Mouse (Mus musculus) midbrain, embryonic 16.5 days (tissue): ENCODE results near the gene Nat8l. TPM values are rescaled to one million over a fixed set of nuclear protein-coding genes. Genes with fewer than 3 reads are reported as not detected.

Experiments used
- ATAC-seq: fragments of 200-750 bp; cut with Nextera tagmentation; 2 replicates; pipeline ENCODE4 v1.8.0; 2017; ENCODE audit warnings: moderate TSS enrichment
- H3K27ac ChIP-seq: fragments of 300-500 bp; sonication (generic); 2 replicates; pipeline ENCODE4 v1.5.1; 2014; ENCODE audit warnings: mild to moderate bottlenecking, low read length, mixed read lengths
- H3K27me3 ChIP-seq: fragments of 300-500 bp; sonication (generic); 2 replicates; pipeline ENCODE4 v1.6.1; 2014; ENCODE audit warnings: low read depth, low read length, mixed read lengths; ENCODE audit not compliant: control insufficient read depth, insufficient read depth
- H3K36me3 ChIP-seq: fragments of 300-500 bp; sonication (generic); 2 replicates; pipeline ENCODE4 v1.6.1; 2014; ENCODE audit warnings: mild to moderate bottlenecking, low read length, moderate library complexity, mixed read lengths; ENCODE audit not compliant: control insufficient read depth, insufficient read depth
- H3K4me1 ChIP-seq: fragments of 300-500 bp; sonication (generic); 2 replicates; pipeline ENCODE4 v1.6.1; 2014; ENCODE audit warnings: mild to moderate bottlenecking, low read length, mixed read lengths; ENCODE audit not compliant: control insufficient read depth, insufficient read depth
- H3K4me2 ChIP-seq: fragments of 300-500 bp; sonication (generic); 2 replicates; pipeline ENCODE4 v1.6.1; 2014; ENCODE audit warnings: mild to moderate bottlenecking, low read length, mixed read lengths
- H3K4me3 ChIP-seq: fragments of 300-500 bp; sonication (generic); 2 replicates; pipeline ENCODE4 v1.5.1; 2014; ENCODE audit warnings: low read depth, mild to moderate bottlenecking, low read length, moderate library complexity, mixed read lengths
- H3K9ac ChIP-seq: fragments of 300-500 bp; sonication (generic); 2 replicates; pipeline ENCODE4 v1.6.1; 2014; ENCODE audit warnings: low read depth, low read length, mixed read lengths
- H3K9me3 ChIP-seq: fragments of 300-500 bp; sonication (generic); replicated peaks from 2 replicates; pipeline ENCODE4 v1.6.1; 2014; ENCODE audit warnings: mild to moderate bottlenecking, low read length, mixed read lengths; ENCODE audit not compliant: control insufficient read depth, poor library complexity, severe bottlenecking
- WGBS: fragments of 180-500 bp; shearing (Covaris S2); extraction: QIAGEN DNeasy Blood & Tissue Kit; methylation state at CpG from one replicate; pipeline ENCODE4 v1.1.7; 2014; 5-methylcytosine and 5-hydroxymethylcytosine counted together
- polyA plus RNA-seq: library from polyadenylated mRNA; unstranded; fragments of >200 nt; fragmentation: Nextera tagmentation; extraction: Ambion mirVana; gene quantifications from 2 replicates; pipeline ENCODE4 v1.2.1, GENCODE M21; 2015

Gene Nat8l
- polyA plus RNA-seq, 1 experiment from 2014 or later = 4.6 TPM

DNA sequence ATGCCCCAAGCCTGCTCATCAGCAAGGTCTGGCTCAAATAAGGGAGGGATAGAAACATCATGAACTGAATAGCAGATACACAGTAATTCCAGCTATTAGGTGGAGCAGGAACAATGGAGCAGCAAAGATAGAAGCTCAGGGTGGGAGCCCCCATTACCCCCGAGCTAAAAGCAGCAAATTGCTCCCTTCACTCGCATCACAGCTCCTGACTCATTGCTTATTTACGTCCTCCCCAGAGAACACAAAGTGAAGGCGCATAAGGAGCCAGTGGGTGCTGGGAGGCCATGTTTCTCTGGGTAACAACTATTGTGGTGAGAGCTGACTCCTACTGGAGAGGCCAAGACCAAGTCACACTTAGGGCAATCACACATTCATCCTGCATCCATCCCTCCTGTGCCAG lies 34.3 kb downstream of the Nat8l start:
- WGBS = 58% methylated on average over 4 of the region's 4 CpGs
- Histone ChIP-seq H3K9ac (no peak overlapping the region), H3K4me1 (no peaks in the 10 kb centered on the region), H3K4me2 (no peak overlapping the region), H3K9me3 (no peaks in the 10 kb centered on the region), H3K27ac (no peak overlapping the region), H3K4me3 (no peak overlapping the region), H3K27me3 (no peaks in the 10 kb centered on the region), H3K36me3 (no peaks in the 10 kb centered on the region)
- no peak for ATAC-seq

DNA sequence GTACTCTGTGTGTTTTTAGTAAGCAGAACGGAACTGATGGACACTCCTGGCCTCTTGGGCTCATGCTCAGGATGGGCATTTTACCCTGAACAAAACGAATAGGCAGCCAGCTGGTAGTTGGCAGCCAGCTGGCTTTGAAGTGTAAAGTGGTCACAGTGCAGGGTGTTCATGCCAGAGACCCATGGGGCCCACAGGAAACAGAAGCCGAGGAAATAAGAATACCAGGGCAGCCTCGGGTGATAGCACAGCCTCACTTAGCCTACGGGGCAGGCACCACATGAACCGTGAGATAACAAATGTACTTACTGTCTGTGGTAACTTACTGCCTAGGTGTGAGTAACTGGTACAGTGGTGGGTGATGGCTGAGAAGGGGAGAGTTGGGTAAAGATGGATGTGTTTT lies 35.2 kb downstream of the Nat8l start:
- 65% methylated on average over 6 of the region's 6 CpGs for WGBS
- Histone ChIP-seq H3K36me3 (no peaks in the 10 kb centered on the region), H3K27me3 (no peaks in the 10 kb centered on the region), H3K4me2 (no peak overlapping the region), H3K4me1 (no peaks in the 10 kb centered on the region), H3K4me3 (no peak overlapping the region), H3K27ac (no peak overlapping the region), H3K9ac (no peak overlapping the region), H3K9me3 (no peaks in the 10 kb centered on the region)
- no peak for ATAC-seq

DNA sequence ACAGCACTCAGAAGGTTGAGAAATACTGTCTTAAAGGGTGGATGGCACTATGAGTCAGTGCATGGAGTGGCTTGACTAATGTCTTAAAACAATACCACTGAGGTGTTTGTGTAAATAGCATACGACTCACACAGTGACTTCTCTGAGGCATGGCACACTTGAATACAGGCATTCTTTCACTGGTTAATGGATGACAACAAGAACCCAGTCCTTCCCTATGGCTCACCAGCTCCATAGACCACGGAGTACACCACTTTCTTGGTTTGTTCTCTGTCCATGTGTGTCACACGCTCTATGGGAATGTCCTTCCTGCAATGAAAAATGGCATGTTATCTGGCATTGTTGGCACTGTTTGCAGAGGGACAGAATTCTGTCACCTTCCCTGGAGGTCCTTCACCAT lies 36.7 kb downstream of the Nat8l start:
- 75% methylated on average over 3 of the region's 3 CpGs for WGBS
- ATAC-seq = no peak

More for the DNA sequence above, 36.7 kb downstream of the Nat8l start:
- no peak overlapping the region for H3K4me2 ChIP-seq
- H3K9ac ChIP-seq = no peak overlapping the region
- no peak overlapping the region for H3K4me3 ChIP-seq
- no peaks in the 10 kb centered on the region for H3K9me3 ChIP-seq
- no peaks in the 10 kb centered on the region for H3K27me3 ChIP-seq
- H3K36me3 ChIP-seq = no peaks in the 10 kb centered on the region
- no peaks in the 10 kb centered on the region for H3K4me1 ChIP-seq
- no peak overlapping the region for H3K27ac ChIP-seq

Other genes starting within 250 kb of the Nat8l start
- 69.1 and 71.5 TPM in 2 replicates for gene Letm1, start 213.2 kb upstream of the Nat8l start, polyA plus RNA-seq
- 75.9 and 84.5 TPM in 2 replicates for gene Nsd2, start 175.3 kb upstream of the Nat8l start, polyA plus RNA-seq
- gene Nelfa, start 59.6 kb upstream of the Nat8l start, polyA plus RNA-seq = 38.9 and 40.4 TPM in 2 replicates
- 654 and 658 TPM in 2 replicates for gene Gm1673, start 12.6 kb upstream of the Nat8l start, polyA plus RNA-seq
- 0.18 and 0.26 TPM in 2 replicates for gene Poln, start 173.5 kb downstream of the Nat8l start, polyA plus RNA-seq
- gene Haus3, start 173.5 kb downstream of the Nat8l start, polyA plus RNA-seq = 10.5 and 14.4 TPM in 2 replicates
- 32.0 and 33.9 TPM in 2 replicates for gene Mxd4, start 191.7 kb downstream of the Nat8l start, polyA plus RNA-seq